Mouse (Mus musculus): ENCODE results near the gene Crispld2.

DNA sequence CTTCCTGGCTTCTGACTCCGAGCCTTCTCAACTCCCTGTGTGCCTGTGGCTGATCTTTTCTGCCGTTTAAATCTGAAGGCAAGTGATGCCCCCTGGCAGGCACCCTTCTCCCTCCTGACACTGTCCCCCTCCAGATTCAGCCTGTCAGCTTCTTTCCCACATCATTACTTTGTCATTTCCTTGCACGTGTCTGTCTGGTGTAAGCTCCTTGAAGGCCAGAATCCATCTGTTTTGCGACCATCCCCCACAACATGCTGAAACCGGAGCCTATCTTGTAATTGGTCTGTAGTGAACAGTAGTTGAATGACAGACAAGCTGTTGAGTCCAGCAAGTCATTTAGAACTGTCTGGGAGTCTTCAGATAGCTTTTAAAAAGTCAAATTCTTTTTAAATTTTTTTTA, 53.2 kb downstream of the Crispld2 start:
- no peak for TF ChIP-seq CTCF (IDR thresholded peaks at IDR 0.05; ENCODE audit: extremely low read depth, insufficient read depth, insufficient read length, insufficient replicate concordance)
- TF ChIP-seq POLR2A (IDR thresholded peaks at IDR 0.05; ENCODE audit: low read depth, low read length) = no peak
